Mouse (Mus musculus) c-Kit-positive CD71-positive TER-119-positive erythroid progenitor cells, embryonic 14.5 days (primary cell): ENCODE data around the gene Tnni2.
"Not testable (repeated sequence)": the region's sequence is repeated elsewhere in the genome, so short reads cannot be mapped to it uniquely, and the experiment has no call there.

Experiments
- DNase-seq: peaks from one replicate; pipeline ENCODE4 v3.0.0-alpha.2; 2013; ENCODE audit warnings: low spot score

Tnni2 gene

GRCm38 (mm10) chr7:142441585-142441984 is at the start of gene Tnni2:
Gene Tnni2, plus strand, starts transcription at chr7:142441808.
- no peak for DNase-seq

- DNase-seq = peak; percentile 93
These were observed 48.4 kb upstream of the Tnni2 start for GRCm38 (mm10) chr7:142393191-142393590.

GRCm38 (mm10) chr7:142394261-142395190 is 47.1 kb upstream of the Tnni2 start:
- no peak for DNase-seq

GRCm38 (mm10) chr7:142395472-142395871 is 46.1 kb upstream of the Tnni2 start:
- no peak for DNase-seq

GRCm38 (mm10) chr7:142396611-142397010 is 45.0 kb upstream of the Tnni2 start:
- DNase-seq = no peak

GRCm38 (mm10) chr7:142398052-142398451 is 43.6 kb upstream of the Tnni2 start:
- DNase-seq = no peak

- DNase-seq = no peak
These were observed 42.4 kb upstream of the Tnni2 start for GRCm38 (mm10) chr7:142399250-142399649.

- no peak for DNase-seq
These were observed 41.4 kb upstream of the Tnni2 start for GRCm38 (mm10) chr7:142400112-142400749.

GRCm38 (mm10) chr7:142400750-142401142 is 40.9 kb upstream of the Tnni2 start:
- no peak for DNase-seq

- DNase-seq = no peak
These were observed 38.0 kb upstream of the Tnni2 start for GRCm38 (mm10) chr7:142403591-142403990.

- not testable (repeated sequence) for DNase-seq
These were observed 36.5 kb upstream of the Tnni2 start for GRCm38 (mm10) chr7:142405134-142405533.

GRCm38 (mm10) chr7:142407935-142408334 is 33.7 kb upstream of the Tnni2 start:
- DNase-seq = no peak

- DNase-seq = no peak
These were observed 32.9 kb upstream of the Tnni2 start for GRCm38 (mm10) chr7:142408686-142409085.

GRCm38 (mm10) chr7:142409603-142410002 is 32.0 kb upstream of the Tnni2 start:
- DNase-seq = no peak

GRCm38 (mm10) chr7:142413285-142413684 is 28.3 kb upstream of the Tnni2 start:
- DNase-seq = no peak

GRCm38 (mm10) chr7:142415314-142415713 is 26.3 kb upstream of the Tnni2 start:
- no peak for DNase-seq

GRCm38 (mm10) chr7:142416225-142416624 is 25.4 kb upstream of the Tnni2 start:
- DNase-seq = no peak

- DNase-seq = no peak
These were observed 23.6 kb upstream of the Tnni2 start for GRCm38 (mm10) chr7:142418027-142418426.

GRCm38 (mm10) chr7:142418679-142419078 is 22.9 kb upstream of the Tnni2 start:
- no peak for DNase-seq

GRCm38 (mm10) chr7:142419887-142420286 is 21.7 kb upstream of the Tnni2 start:
- peak; percentile 69 for DNase-seq

- DNase-seq = no peak
These were observed 19.8 kb upstream of the Tnni2 start for GRCm38 (mm10) chr7:142421826-142422225.

GRCm38 (mm10) chr7:142425641-142426213 is 15.9 kb upstream of the Tnni2 start:
- DNase-seq = no peak

GRCm38 (mm10) chr7:142428213-142428612 is 13.4 kb upstream of the Tnni2 start:
- DNase-seq = no peak
